Mouse (Mus musculus): ENCODE data around the gene Gne. TPM values are rescaled to one million over a fixed set of nuclear protein-coding genes. Genes with fewer than 3 reads are reported as not detected.

The Gne gene
- total and polyA plus RNA-seq, 3 experiments: 12.9 to 27.7 (median 24.5) TPM

DNA sequence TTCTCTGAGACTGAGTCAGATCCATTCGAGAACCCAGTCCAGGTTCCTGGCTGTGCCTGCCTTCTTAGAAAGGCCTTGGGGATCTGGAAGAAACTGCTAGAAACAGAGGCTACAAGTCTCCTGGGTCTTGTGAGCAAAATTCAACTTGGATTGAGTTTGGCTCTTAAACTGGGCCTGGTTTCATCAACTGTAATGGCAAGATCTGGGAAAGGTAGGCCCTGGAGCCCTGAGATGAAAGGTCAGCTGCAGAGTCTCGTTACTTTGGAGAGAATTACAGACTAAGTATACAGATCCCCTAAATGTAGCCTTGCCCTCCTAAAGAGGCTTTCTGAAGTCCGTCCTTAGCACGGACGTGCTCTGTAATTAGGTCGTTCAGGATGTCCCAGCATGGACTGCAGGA is 58.4 kb downstream of the Gne start:
- peaks cover 3% of the 10 kb centered on the region; the same call in 1 of the 2 replicates for H3K4me1 ChIP-seq (ENCODE audit: control insufficient read depth, insufficient read depth, low read length)
- intact Hi-C loops (cut with DNase I): no loop called here
- H3K27me3 ChIP-seq (ENCODE audit: control insufficient read depth, insufficient read depth, low read length): no peaks in the 10 kb centered on the region
- H3K79me2 ChIP-seq (replicated peaks; ENCODE audit: control insufficient read depth, insufficient read depth, low read length): no peaks in the 10 kb centered on the region
- H3K4me3 ChIP-seq: no peak overlapping the region
- no peak overlapping the region for H3K9ac ChIP-seq (ENCODE audit: low read depth, low read length)
- no peak overlapping the region for H3K27ac ChIP-seq
- peak in 1 of 2 experiments; percentile 10 for DNase-seq
- WGBS: 93% methylated on average over 6 of the region's 6 CpGs
- H3K36me3 ChIP-seq (ENCODE audit: control insufficient read depth, insufficient read depth, low read length): peaks cover 2% of the 10 kb centered on the region; the same call in 1 of the 2 replicates
- no peak for TF ChIP-seq POLR2A (IDR thresholded peaks at IDR 0.05; ENCODE audit: insufficient read depth, low read depth, low read length)
- no peak for TF ChIP-seq EP300 (IDR thresholded peaks at IDR 0.05; ENCODE audit: insufficient read depth, low read depth, low read length)
- no peak for TF ChIP-seq CTCF (IDR thresholded peaks at IDR 0.05)

DNA sequence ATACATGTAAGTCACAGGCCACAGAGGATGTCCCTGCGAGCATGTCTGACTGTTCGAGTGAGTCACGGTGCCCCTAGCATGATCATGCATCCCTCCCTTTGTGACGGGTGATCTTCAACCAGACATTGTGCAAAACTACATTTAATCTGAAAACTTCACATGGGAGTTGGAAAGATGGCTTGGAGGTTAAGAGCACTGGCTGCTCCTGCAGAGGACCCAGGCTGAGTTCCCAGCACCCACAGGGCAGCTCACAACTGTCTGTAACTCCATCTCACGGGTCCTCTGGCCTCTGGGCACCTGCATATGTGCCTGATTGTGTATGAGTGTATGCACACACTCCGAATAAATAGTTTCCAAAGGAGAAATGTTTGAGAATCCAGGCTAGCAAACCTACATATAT is 59.7 kb downstream of the Gne start:
- WGBS: 92% methylated on average over 6 of the region's 6 CpGs
- no peak for TF ChIP-seq POLR2A (IDR thresholded peaks at IDR 0.05; ENCODE audit: insufficient read depth, low read depth, low read length)
- TF ChIP-seq EP300 (IDR thresholded peaks at IDR 0.05; ENCODE audit: insufficient read depth, low read depth, low read length): no peak
- no peak for TF ChIP-seq CTCF (IDR thresholded peaks at IDR 0.05)
- H3K27ac ChIP-seq: no peak overlapping the region
- DNase-seq: peak in 1 of 2 experiments; percentile 1
- H3K4me3 ChIP-seq: no peak overlapping the region
- peaks cover 3% of the 10 kb centered on the region; the same call in 1 of the 2 replicates for H3K36me3 ChIP-seq (ENCODE audit: control insufficient read depth, insufficient read depth, low read length)
- peaks cover 2% of the 10 kb centered on the region; the same call in 1 of the 2 replicates for H3K4me1 ChIP-seq (ENCODE audit: control insufficient read depth, insufficient read depth, low read length)
- peaks cover 3% of the 10 kb centered on the region for H3K79me2 ChIP-seq (replicated peaks; ENCODE audit: control insufficient read depth, insufficient read depth, low read length)
- no peak overlapping the region for H3K9ac ChIP-seq (ENCODE audit: low read depth, low read length)
- H3K27me3 ChIP-seq (ENCODE audit: control insufficient read depth, insufficient read depth, low read length): no peaks in the 10 kb centered on the region
- intact Hi-C loops (cut with DNase I): no loop called here

GRCm38 (mm10) chr4:44023681-44024080 is 60.3 kb downstream of the Gne start:
- Histone ChIP-seq H3K27me3 (ENCODE audit: control insufficient read depth, insufficient read depth, low read length) (no peaks in the 10 kb centered on the region), H3K9ac (ENCODE audit: low read depth, low read length) (no peak overlapping the region), H3K79me2 (replicated peaks; ENCODE audit: control insufficient read depth, insufficient read depth, low read length) (peaks cover 3% of the 10 kb centered on the region), H3K36me3 (ENCODE audit: control insufficient read depth, insufficient read depth, low read length) (peaks cover 3% of the 10 kb centered on the region), H3K27ac (no peak overlapping the region), H3K4me3 (no peak overlapping the region), H3K4me1 (ENCODE audit: control insufficient read depth, insufficient read depth, low read length) (peaks cover 2% of the 10 kb centered on the region; the same call in 1 of the 2 replicates)
- intact Hi-C loops (cut with DNase I): no loop called here
- WGBS: 97% methylated on average over 9 of the region's 9 CpGs
- TF ChIP-seq EP300 (IDR thresholded peaks at IDR 0.05; ENCODE audit: insufficient read depth, low read depth, low read length): no peak
- no peak for TF ChIP-seq POLR2A (IDR thresholded peaks at IDR 0.05; ENCODE audit: insufficient read depth, low read depth, low read length)
- peak in 1 of 2 experiments; percentile 15 for DNase-seq

DNA sequence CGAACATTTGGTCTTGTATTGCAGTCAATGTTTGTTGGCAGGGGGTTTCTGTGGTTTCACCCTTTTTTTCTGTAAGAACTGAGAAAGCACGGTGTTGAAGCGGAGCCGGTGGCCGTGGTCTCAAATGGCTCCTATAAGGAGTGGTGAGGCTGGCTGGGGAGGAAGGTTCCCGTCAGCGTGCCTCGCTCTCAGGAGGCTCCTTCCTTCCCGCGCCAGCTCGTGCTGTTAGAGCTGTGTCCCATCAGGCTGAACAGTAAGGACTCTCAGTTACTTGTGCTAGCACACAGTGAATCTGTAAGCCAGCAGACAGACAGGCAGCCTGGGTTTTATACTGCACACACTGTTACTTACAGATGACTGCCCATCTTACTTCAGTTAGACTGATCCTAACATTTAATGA is 61.2 kb downstream of the Gne start:
- Histone ChIP-seq H3K27ac (no peak overlapping the region), H3K36me3 (ENCODE audit: control insufficient read depth, insufficient read depth, low read length) (peaks cover 2% of the 10 kb centered on the region), H3K4me3 (no peak overlapping the region), H3K9ac (ENCODE audit: low read depth, low read length) (no peak overlapping the region), H3K27me3 (ENCODE audit: control insufficient read depth, insufficient read depth, low read length) (no peaks in the 10 kb centered on the region), H3K79me2 (replicated peaks; ENCODE audit: control insufficient read depth, insufficient read depth, low read length) (peaks cover 4% of the 10 kb centered on the region), H3K4me1 (ENCODE audit: control insufficient read depth, insufficient read depth, low read length) (no peaks in the 10 kb centered on the region; the same call in 1 of the 2 replicates)
- intact Hi-C loops (cut with DNase I): no loop called here
- 88% methylated on average over 11 of the region's 11 CpGs for WGBS
- DNase-seq: peak; percentile 1 to 10
- TF ChIP-seq POLR2A (IDR thresholded peaks at IDR 0.05; ENCODE audit: insufficient read depth, low read depth, low read length) (no peak), EP300 (IDR thresholded peaks at IDR 0.05; ENCODE audit: insufficient read depth, low read depth, low read length) (no peak), CTCF (IDR thresholded peaks at IDR 0.05) (no peak)

DNA sequence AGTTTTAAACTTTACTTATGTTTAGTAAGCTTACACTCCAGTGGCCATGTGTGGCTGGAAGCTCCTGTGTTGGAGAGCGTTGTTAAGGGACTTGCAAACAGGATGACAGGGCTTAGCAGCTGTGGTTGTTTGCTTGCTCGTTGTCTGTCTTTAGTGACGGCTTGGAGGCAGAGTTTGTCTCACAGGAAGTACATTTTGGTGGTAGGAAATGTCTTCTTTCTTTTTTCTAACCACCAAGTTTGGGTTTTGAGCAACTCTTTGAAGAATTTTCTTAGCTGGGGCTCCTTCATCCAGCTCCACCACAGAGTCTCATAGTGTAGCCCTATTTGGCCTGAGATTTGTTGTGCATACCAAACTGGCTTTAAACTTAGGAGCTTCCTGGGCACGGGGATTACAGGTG is 61.7 kb downstream of the Gne start:
- H3K79me2 ChIP-seq (replicated peaks; ENCODE audit: control insufficient read depth, insufficient read depth, low read length): peaks cover 4% of the 10 kb centered on the region
- H3K4me1 ChIP-seq (ENCODE audit: control insufficient read depth, insufficient read depth, low read length): no peaks in the 10 kb centered on the region
- H3K9ac ChIP-seq (ENCODE audit: low read depth, low read length): no peak overlapping the region
- no peak overlapping the region for H3K4me3 ChIP-seq
- intact Hi-C loops (cut with DNase I): no loop called here
- H3K27me3 ChIP-seq (ENCODE audit: control insufficient read depth, insufficient read depth, low read length): no peaks in the 10 kb centered on the region
- peak in 1 of 2 experiments; percentile 1 for DNase-seq
- peaks cover 2% of the 10 kb centered on the region for H3K36me3 ChIP-seq (ENCODE audit: control insufficient read depth, insufficient read depth, low read length)
- no peak overlapping the region for H3K27ac ChIP-seq
- WGBS: 67% methylated on average over 4 of the region's 4 CpGs
- no peak for TF ChIP-seq POLR2A (IDR thresholded peaks at IDR 0.05; ENCODE audit: insufficient read depth, low read depth, low read length)

GRCm38 (mm10) chr4:44016791-44017190 is 67.2 kb downstream of the Gne start:
- WGBS: 81% methylated on average over 12 of the region's 12 CpGs
- intact Hi-C loops (cut with DNase I): no loop called here
- Histone ChIP-seq H3K9ac (ENCODE audit: low read depth, low read length) (no peak overlapping the region), H3K27ac (no peak overlapping the region), H3K4me3 (no peak overlapping the region), H3K27me3 (ENCODE audit: control insufficient read depth, insufficient read depth, low read length) (no peaks in the 10 kb centered on the region), H3K79me2 (replicated peaks; ENCODE audit: control insufficient read depth, insufficient read depth, low read length) (peaks cover 12% of the 10 kb centered on the region), H3K4me1 (ENCODE audit: control insufficient read depth, insufficient read depth, low read length) (peaks cover 10% of the 10 kb centered on the region), H3K36me3 (ENCODE audit: control insufficient read depth, insufficient read depth, low read length) (peaks cover 20% of the 10 kb centered on the region)
- DNase-seq: no peak
- no peak for TF ChIP-seq CTCF (IDR thresholded peaks at IDR 0.05)
- no peak for TF ChIP-seq POLR2A (IDR thresholded peaks at IDR 0.05; ENCODE audit: insufficient read depth, low read depth, low read length)
- no peak for TF ChIP-seq EP300 (IDR thresholded peaks at IDR 0.05; ENCODE audit: insufficient read depth, low read depth, low read length)

Data from heart, adult 2 months (tissue).